Mouse (Mus musculus): ENCODE results near the gene Katnbl1. TPM values are rescaled to one million over a fixed set of nuclear protein-coding genes. Genes with fewer than 3 reads are reported as not detected.

Katnbl1 gene
- total RNA-seq (2014; rRNA removed; ENCODE audit: low replicate concordance), result 3.5 and 8.0 TPM in 2 replicates
- 12.6 and 13.3 TPM in 2 replicates for polyA plus RNA-seq (2015; fragmentation: Nextera tagmentation; extraction: Ambion mirVana)

DNA sequence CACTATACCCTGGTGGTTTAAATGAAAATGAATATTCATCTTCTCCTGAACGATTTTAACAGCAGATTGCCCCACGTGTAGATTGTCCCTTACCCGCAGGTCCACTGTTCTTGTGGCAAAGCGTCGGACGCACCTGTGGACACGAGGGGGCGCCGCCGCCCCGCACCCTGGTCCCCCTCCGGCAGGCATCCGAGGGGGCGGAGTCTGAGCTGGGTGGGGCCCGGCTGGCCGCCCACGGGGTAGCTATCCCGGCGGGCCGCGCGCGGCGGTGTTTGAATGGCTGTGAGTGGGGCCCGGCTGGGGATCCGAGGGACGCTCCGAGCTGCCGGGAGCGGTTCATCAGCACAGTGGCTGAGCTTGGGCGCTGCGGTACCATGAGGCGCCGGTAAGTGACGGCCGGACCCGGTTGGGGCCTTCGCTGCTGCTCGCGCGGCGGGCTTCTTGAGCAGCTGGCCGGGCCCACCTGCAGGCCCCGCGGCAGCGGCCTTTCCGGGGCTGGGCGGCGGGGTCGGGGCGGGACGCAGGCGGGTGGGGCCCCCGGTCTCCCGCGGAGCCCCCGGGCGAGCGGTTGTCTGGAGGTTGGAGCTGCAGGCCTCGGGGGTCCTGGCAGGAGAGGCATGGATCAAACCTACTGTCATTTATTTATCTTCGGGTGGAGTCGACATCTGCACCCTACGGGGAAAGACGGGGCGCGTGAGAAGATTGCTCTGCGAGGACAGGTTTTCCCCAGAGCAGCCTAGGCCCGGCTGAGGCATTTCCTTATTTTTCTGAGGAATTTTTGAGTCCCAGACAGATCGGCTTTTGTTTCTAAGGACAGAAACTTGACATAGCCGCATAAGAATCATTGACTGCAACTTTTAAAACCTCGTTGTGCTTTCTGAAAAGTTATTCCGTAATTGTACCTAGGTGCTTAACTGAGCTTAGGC, at the start of gene Katnbl1:
Katnbl1 (plus strand) TSS at position 239 of the 926 bp plus-strand sequence.
- Histone ChIP-seq H3K9ac (replicated peaks; ENCODE audit: low read depth, low read length) (peak within 1 kb of the TSS; percentile 98), H3K36me3 (replicated peaks; ENCODE audit: control insufficient read depth, insufficient read depth, low read length) (no peaks in the 10 kb centered on the region), H3K9me3 (replicated peaks; ENCODE audit: control insufficient read depth, low read length) (no peaks in the 10 kb centered on the region), H3K27me3 (ENCODE audit: control insufficient read depth, insufficient read depth, low read length) (no peaks in the 10 kb centered on the region), H3K27ac (ENCODE audit: low read depth) (peak within 1 kb of the TSS; percentile 86), H3K4me1 (ENCODE audit: control insufficient read depth, insufficient read depth) (peaks cover 6% of the 10 kb centered on the region; the same call in 1 of the 2 replicates), H3K4me3 (ENCODE audit: low read depth, low read length) (peak within 1 kb of the TSS; percentile 100), H3K4me2 (ENCODE audit: low read depth, low read length) (peak within 1 kb of the TSS; percentile 71)
- TF ChIP-seq EP300 (IDR thresholded peaks at IDR 0.05; ENCODE audit: low read depth) (no peak), CTCF (IDR thresholded peaks at IDR 0.05; ENCODE audit: low read depth) (peak; percentile 96)
- under 1% methylated on average over 68 of the region's 72 CpGs for WGBS
- ATAC-seq (ENCODE audit: insufficient read depth, low read depth) (peak; percentile 99), DNase-seq (ENCODE audit: low spot score) (peak; percentile 88)

DNA sequence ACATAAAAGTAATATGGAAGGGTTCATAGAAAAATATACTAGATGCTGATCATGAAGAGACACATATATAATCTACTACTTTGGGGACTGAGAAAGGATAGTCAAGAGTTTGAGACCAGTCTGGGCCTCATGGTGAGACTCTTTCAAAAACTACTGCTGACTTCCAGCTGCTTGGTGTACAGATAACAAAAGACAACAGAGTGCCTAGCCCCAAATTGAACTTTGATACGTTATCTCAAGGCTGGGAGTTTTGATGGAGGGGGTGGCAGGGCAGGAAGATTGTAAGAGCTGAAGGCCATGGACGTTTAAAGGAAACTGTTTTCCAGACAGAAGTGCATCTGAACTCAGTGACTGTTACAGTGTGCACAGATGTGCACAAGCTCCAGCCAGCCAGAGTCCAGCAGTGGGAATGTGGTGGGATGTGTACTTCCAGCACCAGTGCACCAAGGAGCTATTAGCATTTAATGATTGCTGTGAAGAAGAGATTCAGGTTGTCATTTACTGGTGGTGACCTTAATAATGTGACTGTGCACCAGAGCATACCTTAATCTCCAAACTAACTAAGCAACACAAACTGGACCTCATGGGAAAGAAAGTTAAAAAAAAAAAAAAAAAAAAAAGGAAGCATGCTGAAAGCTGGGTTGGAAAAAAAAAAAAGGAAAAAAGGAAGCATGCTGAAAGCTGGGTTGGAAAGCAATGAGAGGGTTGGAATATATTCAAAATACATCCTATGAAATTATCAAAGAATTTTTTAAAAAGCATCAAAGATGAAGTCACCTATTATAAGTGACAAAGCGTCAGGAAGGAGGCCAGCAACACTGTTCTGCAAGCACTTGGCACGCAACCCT, 46.7 kb upstream of the Katnbl1 start:
- no peak overlapping the region for H3K27ac ChIP-seq (ENCODE audit: low read depth)
- DNase-seq (ENCODE audit: low spot score) (no peak), ATAC-seq (ENCODE audit: insufficient read depth, low read depth) (no peak)
- H3K36me3 ChIP-seq (replicated peaks; ENCODE audit: control insufficient read depth, insufficient read depth, low read length), result peaks cover 36% of the 10 kb centered on the region
- TF ChIP-seq EP300 (IDR thresholded peaks at IDR 0.05; ENCODE audit: low read depth) (no peak), CTCF (IDR thresholded peaks at IDR 0.05; ENCODE audit: low read depth) (no peak)
- H3K4me1 ChIP-seq (ENCODE audit: control insufficient read depth, insufficient read depth), result peaks cover 6% of the 10 kb centered on the region; the same call in 1 of the 2 replicates
- H3K4me2 ChIP-seq (ENCODE audit: low read depth, low read length), result no peak overlapping the region
- H3K4me3 ChIP-seq (ENCODE audit: low read depth, low read length), result no peak overlapping the region
- no peaks in the 10 kb centered on the region for H3K9me3 ChIP-seq (replicated peaks; ENCODE audit: control insufficient read depth, low read length)
- no peak overlapping the region for H3K9ac ChIP-seq (replicated peaks; ENCODE audit: low read depth, low read length)
- H3K27me3 ChIP-seq (ENCODE audit: control insufficient read depth, insufficient read depth, low read length), result no peaks in the 10 kb centered on the region
- 48% methylated on average over 4 of the region's 4 CpGs for WGBS

DNA sequence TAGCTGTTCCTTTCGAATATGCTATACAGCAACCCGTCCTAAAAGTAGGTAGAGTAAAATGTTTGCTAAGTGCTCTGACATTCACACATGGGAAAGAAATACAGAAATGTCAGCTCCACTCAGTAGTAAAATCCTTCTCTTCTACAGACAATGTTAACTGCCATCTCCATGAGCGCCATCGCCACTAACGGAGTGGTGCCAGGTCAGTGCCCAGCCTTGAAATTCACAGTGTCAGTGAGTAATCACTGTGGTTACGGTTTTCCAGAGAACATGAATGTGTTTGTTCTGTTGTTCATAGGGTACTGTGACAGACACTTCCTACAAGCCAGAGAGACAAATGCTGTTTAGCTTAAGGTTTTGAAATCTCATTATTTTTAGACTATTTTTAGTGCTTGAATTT, 41.8 kb upstream of the Katnbl1 start:
- H3K4me3 ChIP-seq (ENCODE audit: low read depth, low read length), result no peak overlapping the region
- no peak for DNase-seq (ENCODE audit: low spot score)
- no peaks in the 10 kb centered on the region for H3K9me3 ChIP-seq (replicated peaks; ENCODE audit: control insufficient read depth, low read length)
- no peak overlapping the region for H3K9ac ChIP-seq (replicated peaks; ENCODE audit: low read depth, low read length)
- WGBS, result 88% methylated on average over 6 of the region's 6 CpGs
- peaks cover 80% of the 10 kb centered on the region for H3K36me3 ChIP-seq (replicated peaks; ENCODE audit: control insufficient read depth, insufficient read depth, low read length)
- H3K4me2 ChIP-seq (ENCODE audit: low read depth, low read length), result no peak overlapping the region
- H3K27me3 ChIP-seq (ENCODE audit: control insufficient read depth, insufficient read depth, low read length), result no peaks in the 10 kb centered on the region
- no peak for ATAC-seq (ENCODE audit: insufficient read depth, low read depth)
- peaks cover 2% of the 10 kb centered on the region; the same call in 1 of the 2 replicates for H3K4me1 ChIP-seq (ENCODE audit: control insufficient read depth, insufficient read depth)
- TF ChIP-seq EP300 (IDR thresholded peaks at IDR 0.05; ENCODE audit: low read depth), result no peak
- no peak for TF ChIP-seq CTCF (IDR thresholded peaks at IDR 0.05; ENCODE audit: low read depth)
- no peak overlapping the region for H3K27ac ChIP-seq (ENCODE audit: low read depth)

- H3K27me3 ChIP-seq (ENCODE audit: control insufficient read depth, insufficient read depth, low read length), result no peaks in the 10 kb centered on the region
- no peak overlapping the region for H3K9ac ChIP-seq (replicated peaks; ENCODE audit: low read depth, low read length)
- no peaks in the 10 kb centered on the region for H3K4me1 ChIP-seq (ENCODE audit: control insufficient read depth, insufficient read depth)
- no peak overlapping the region for H3K4me3 ChIP-seq (ENCODE audit: low read depth, low read length)
- 95% methylated on average over 2 of the region's 2 CpGs for WGBS
- no peak for ATAC-seq (ENCODE audit: insufficient read depth, low read depth)
- TF ChIP-seq CTCF (IDR thresholded peaks at IDR 0.05; ENCODE audit: low read depth) (peak; percentile 50), EP300 (IDR thresholded peaks at IDR 0.05; ENCODE audit: low read depth) (no peak)
- H3K9me3 ChIP-seq (replicated peaks; ENCODE audit: control insufficient read depth, low read length), result no peaks in the 10 kb centered on the region
- DNase-seq (ENCODE audit: low spot score), result no peak
- no peak overlapping the region for H3K27ac ChIP-seq (ENCODE audit: low read depth)
- peaks cover 84% of the 10 kb centered on the region for H3K36me3 ChIP-seq (replicated peaks; ENCODE audit: control insufficient read depth, insufficient read depth, low read length)
- H3K4me2 ChIP-seq (ENCODE audit: low read depth, low read length), result no peak overlapping the region
Observed at GRCm38 (mm10) chr2:112339736-112340135, 39.3 kb upstream of the Katnbl1 start.

DNA sequence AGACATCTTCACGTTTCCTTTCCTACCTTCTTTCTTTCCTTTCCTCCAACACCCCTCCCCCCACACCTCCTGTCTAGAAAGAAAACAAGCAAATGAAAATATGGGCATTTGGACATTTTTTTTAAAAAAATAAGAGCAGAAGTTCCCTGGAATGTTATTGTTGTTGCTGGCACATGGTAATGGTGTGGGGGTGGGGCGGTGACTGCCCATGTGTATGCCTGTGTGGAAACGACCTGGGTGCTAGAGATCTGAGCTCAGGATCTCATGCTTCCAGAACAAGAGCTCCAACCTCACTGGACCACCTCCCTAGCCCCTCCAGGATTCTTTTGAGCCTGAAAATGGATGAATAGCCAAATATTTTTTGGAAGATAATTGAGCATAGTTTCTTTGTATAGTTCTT, 37.9 kb upstream of the Katnbl1 start:
- Histone ChIP-seq H3K27ac (ENCODE audit: low read depth) (no peak overlapping the region), H3K27me3 (ENCODE audit: control insufficient read depth, insufficient read depth, low read length) (no peaks in the 10 kb centered on the region), H3K4me1 (ENCODE audit: control insufficient read depth, insufficient read depth) (no peaks in the 10 kb centered on the region), H3K9me3 (replicated peaks; ENCODE audit: control insufficient read depth, low read length) (no peaks in the 10 kb centered on the region), H3K4me2 (ENCODE audit: low read depth, low read length) (no peak overlapping the region), H3K9ac (replicated peaks; ENCODE audit: low read depth, low read length) (no peak overlapping the region), H3K4me3 (ENCODE audit: low read depth, low read length) (no peak overlapping the region), H3K36me3 (replicated peaks; ENCODE audit: control insufficient read depth, insufficient read depth, low read length) (peaks cover 77% of the 10 kb centered on the region)
- WGBS, result 70% methylated on average over 3 of the region's 3 CpGs
- ATAC-seq (ENCODE audit: insufficient read depth, low read depth) (no peak), DNase-seq (ENCODE audit: low spot score) (no peak)
- no peak for TF ChIP-seq EP300 (IDR thresholded peaks at IDR 0.05; ENCODE audit: low read depth)
- no peak for TF ChIP-seq CTCF (IDR thresholded peaks at IDR 0.05; ENCODE audit: low read depth)

All from heart, postnatal 0 days (tissue).